Mouse (Mus musculus) limb, embryonic 14.5 days (tissue): Measurements from ENCODE around the gene Slc25a19. TPM values are rescaled to one million over a fixed set of nuclear protein-coding genes. Genes with fewer than 3 reads are reported as not detected.
A peak's percentile ranks its signal among the peaks of the same experiment; 100 is the strongest.

Experiments used
- ATAC-seq: fragments of 200-750 bp; cut with Nextera tagmentation; 2 replicates; pipeline ENCODE4 v1.8.0; 2017; ENCODE audit warnings: low read depth, moderate number of reproducible peaks, moderate TSS enrichment; ENCODE audit not compliant: low FRiP score
- DNase-seq: peaks from one replicate; pipeline ENCODE4 v3.0.0-alpha.2; 2015; ENCODE audit warnings: low spot score
- H3K27ac ChIP-seq: fragments of 300-500 bp; sonication (generic); replicated peaks from 2 replicates; pipeline ENCODE4 v1.5.1; 2014; ENCODE audit warnings: low read depth, mild to moderate bottlenecking, low read length, moderate library complexity, mixed read lengths
- H3K27me3 ChIP-seq: fragments of 300-500 bp; sonication (generic); 2 replicates; pipeline ENCODE4 v1.6.1; 2014; ENCODE audit warnings: low read length, mixed read lengths; ENCODE audit not compliant: control insufficient read depth, insufficient read depth
- H3K36me3 ChIP-seq: fragments of 300-500 bp; sonication (generic); 2 replicates; pipeline ENCODE4 v1.6.1; 2014; ENCODE audit warnings: mild to moderate bottlenecking, low read length, moderate library complexity, mixed read lengths; ENCODE audit not compliant: control insufficient read depth, insufficient read depth
- H3K4me1 ChIP-seq: fragments of 300-500 bp; sonication (generic); 2 replicates; pipeline ENCODE4 v1.6.1; 2014; ENCODE audit warnings: antibody characterized with exemption, low read length, mixed read lengths; ENCODE audit not compliant: control insufficient read depth, insufficient read depth
- H3K4me2 ChIP-seq: fragments of 300-500 bp; sonication (generic); replicated peaks from 2 replicates; pipeline ENCODE4 v1.6.1; 2014; ENCODE audit warnings: low read depth, mild to moderate bottlenecking, low read length, moderate library complexity; ENCODE audit not compliant: severe bottlenecking
- H3K4me3 ChIP-seq: fragments of 300-500 bp; sonication (generic); replicated peaks from 2 replicates; pipeline ENCODE4 v1.5.1; 2014; ENCODE audit warnings: low read length
- H3K9ac ChIP-seq: fragments of 300-500 bp; sonication (generic); 2 replicates; pipeline ENCODE4 v1.6.1; 2014; ENCODE audit warnings: mild to moderate bottlenecking, low read depth, low read length, moderate library complexity; ENCODE audit not compliant: severe bottlenecking
- H3K9me3 ChIP-seq: fragments of 300-500 bp; sonication (generic); 2 replicates; pipeline ENCODE4 v1.6.1; 2016; ENCODE audit warnings: low read length; ENCODE audit not compliant: control insufficient read depth
- POLR2A ChIP-seq: fragments of 200-500 bp; IDR thresholded peaks from 2 replicates; pipeline ENCODE4 v1.8.0; 2012; ENCODE audit warnings: inconsistent platforms, mild to moderate bottlenecking, moderate library complexity, borderline replicate concordance; ENCODE audit not compliant: insufficient read depth, insufficient read length; ENCODE audit errors: extremely low read depth
- WGBS: fragments of 180-500 bp; shearing (Covaris S2); extraction: QIAGEN DNeasy Blood & Tissue Kit; methylation state at CpG from one replicate; pipeline ENCODE4 v1.1.7; 2014; 5-methylcytosine and 5-hydroxymethylcytosine counted together
- polyA plus RNA-seq, 2 experiments: library from polyadenylated mRNA; depleted of rRNA in 1 of 2; stranded (reverse) in 1 of 2; unstranded in 1 of 2; fragments of >200 nt; fragmentation: Nextera tagmentation in 1 of 2; extraction: Ambion mirVana in 1 of 2; gene quantifications; 2 replicates each; pipeline versions ENCODE4 v1.2.1 to v1.2.3; 2012 to 2014

Gene Slc25a19
- polyA plus RNA-seq, 2 experiments, result 20.9 to 30.7 TPM

DNA sequence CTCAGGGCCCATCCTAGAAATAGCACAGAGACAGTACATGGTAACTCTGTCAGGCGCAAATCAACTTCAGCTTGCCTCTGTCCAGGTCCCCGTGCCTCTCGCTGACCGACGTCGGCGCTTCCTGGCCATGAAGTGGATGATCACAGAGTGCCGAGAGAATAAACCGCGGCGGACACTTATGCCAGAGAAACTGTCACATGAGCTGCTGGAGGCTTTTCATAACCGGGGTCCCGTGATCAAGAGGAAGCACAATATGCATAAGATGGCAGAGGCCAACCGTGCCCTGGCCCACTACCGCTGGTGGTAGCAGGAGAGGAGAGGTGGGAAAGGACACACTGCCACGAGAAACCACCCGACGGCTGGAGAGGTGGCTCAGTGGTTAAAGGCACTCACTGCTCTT, 21.4 kb downstream of the Slc25a19 start:
- H3K4me3 ChIP-seq, result no peak overlapping the region
- H3K4me1 ChIP-seq, result peaks cover 16% of the 10 kb centered on the region
- no peaks in the 10 kb centered on the region for H3K27me3 ChIP-seq
- peaks cover 48% of the 10 kb centered on the region for H3K36me3 ChIP-seq
- H3K4me2 ChIP-seq, result no peak overlapping the region
- DNase-seq, result no peak
- ATAC-seq, result no peak
- no peak overlapping the region for H3K27ac ChIP-seq
- H3K9ac ChIP-seq, result no peak overlapping the region
- H3K9me3 ChIP-seq, result no peaks in the 10 kb centered on the region
- 96% methylated on average over 18 of the region's 18 CpGs for WGBS
- no peak for TF ChIP-seq POLR2A

DNA sequence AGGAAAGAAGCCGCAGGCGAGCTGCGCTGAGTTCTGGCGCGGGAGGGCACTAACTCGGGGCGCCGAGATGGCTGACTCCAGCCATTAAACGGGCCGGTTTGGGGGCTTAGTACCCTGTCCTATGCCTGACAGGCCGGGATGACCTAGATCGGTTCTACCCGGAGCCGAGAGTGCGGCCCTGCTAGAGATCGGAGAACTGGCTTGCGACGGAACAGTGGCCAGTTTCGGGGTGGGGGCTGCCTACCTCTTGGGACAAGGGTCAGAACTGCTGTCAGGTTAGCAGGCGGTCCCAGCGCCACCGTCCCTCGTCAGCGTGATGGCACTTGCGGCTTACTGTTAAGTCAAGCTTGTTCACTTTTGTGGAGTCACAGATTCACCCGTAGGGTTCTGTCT, 23.8 kb downstream of the Slc25a19 start:
- H3K4me2 ChIP-seq, result peak overlapping the region; percentile 94
- H3K4me1 ChIP-seq, result peaks cover 14% of the 10 kb centered on the region
- WGBS, result 1% methylated on average over 22 of the region's 26 CpGs
- H3K9me3 ChIP-seq, result no peaks in the 10 kb centered on the region
- TF ChIP-seq POLR2A, result no peak
- peak overlapping the region; percentile 97 for H3K4me3 ChIP-seq
- ATAC-seq (peak; percentile 13; the same call in 1 of the 2 replicates), DNase-seq (peak; percentile 16)
- H3K27me3 ChIP-seq, result no peaks in the 10 kb centered on the region
- peak overlapping the region; percentile 94 for H3K27ac ChIP-seq
- peak overlapping the region; percentile 90 for H3K9ac ChIP-seq
- H3K36me3 ChIP-seq, result peaks cover 49% of the 10 kb centered on the region

- peak; percentile 80 for DNase-seq
- peak; percentile 96 for TF ChIP-seq POLR2A
- ATAC-seq, result peak; percentile 98
- Histone ChIP-seq H3K27ac (peak within 1 kb of the TSS; percentile 94), H3K4me1 (peaks cover 14% of the 10 kb centered on the region), H3K27me3 (no peaks in the 10 kb centered on the region), H3K4me2 (peak within 1 kb of the TSS; percentile 94), H3K9ac (peak within 1 kb of the TSS; percentile 90), H3K36me3 (peaks cover 48% of the 10 kb centered on the region), H3K9me3 (no peaks in the 10 kb centered on the region), H3K4me3 (peak within 1 kb of the TSS; percentile 97)
- WGBS, result 2% methylated on average over 52 of the region's 93 CpGs
Observed at GRCm38 (mm10) chr11:115603476-115604303, 24.4 kb downstream of the Slc25a19 start, which contains the start of the genes Mrps7 and Gga3. Mrps7 (plus strand) TSS chr11:115603925. Gga3 (minus strand) TSS chr11:115604051.

DNA sequence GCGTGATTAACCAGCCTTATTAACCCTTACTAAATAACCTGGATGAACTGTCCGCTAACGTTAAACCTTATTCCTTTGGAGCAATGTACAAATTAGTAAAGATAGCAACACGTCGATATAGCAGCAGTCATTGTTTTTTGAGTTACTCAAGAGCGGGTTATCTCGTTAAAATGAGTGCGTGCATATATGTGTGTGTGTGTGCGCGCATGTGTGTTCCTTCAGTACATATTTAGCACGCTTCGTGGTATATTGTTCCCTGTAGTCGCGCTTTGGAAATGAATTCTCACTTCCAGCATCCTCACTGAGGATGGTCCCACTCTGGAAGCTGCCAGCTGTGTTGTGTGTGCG, 25.0 kb downstream of the Slc25a19 start:
- peaks cover 43% of the 10 kb centered on the region for H3K36me3 ChIP-seq
- WGBS, result 6% methylated on average over 15 of the region's 15 CpGs
- no peak for ATAC-seq

DNA sequence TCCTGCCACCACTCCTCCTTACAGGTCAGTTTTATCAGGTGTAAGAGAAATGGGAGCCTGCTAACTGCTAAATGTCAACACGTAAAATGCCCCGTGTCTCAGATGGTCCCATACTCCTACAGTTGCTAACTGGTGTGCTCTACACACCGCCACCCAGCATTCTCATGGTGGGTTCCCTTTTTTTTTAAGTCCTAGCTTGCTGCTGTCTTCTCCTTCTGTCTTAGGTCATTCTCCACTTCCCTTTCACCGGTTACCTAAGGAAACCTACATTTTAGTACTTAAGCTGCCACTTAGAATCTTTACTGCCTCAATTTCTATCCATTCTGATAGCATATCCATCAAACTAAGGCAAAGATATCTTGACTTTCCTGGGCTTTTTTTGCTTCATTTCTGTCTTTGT, 26.9 kb downstream of the Slc25a19 start:
- Histone ChIP-seq H3K27ac (no peak overlapping the region), H3K27me3 (no peaks in the 10 kb centered on the region), H3K9me3 (no peaks in the 10 kb centered on the region), H3K36me3 (peaks cover 34% of the 10 kb centered on the region), H3K4me1 (peaks cover 14% of the 10 kb centered on the region), H3K4me2 (no peak overlapping the region), H3K9ac (no peak overlapping the region), H3K4me3 (no peak overlapping the region)
- ATAC-seq (no peak), DNase-seq (no peak)
- TF ChIP-seq POLR2A, result no peak
- WGBS, result 94% methylated on average over 4 of the region's 4 CpGs

More for the DNA sequence above, 25.0 kb downstream of the Slc25a19 start:
- DNase-seq, result no peak
- Histone ChIP-seq H3K9ac (peak overlapping the region; percentile 90), H3K4me3 (peak overlapping the region; percentile 97), H3K27ac (peak overlapping the region; percentile 94), H3K9me3 (no peaks in the 10 kb centered on the region), H3K27me3 (no peaks in the 10 kb centered on the region), H3K4me1 (peaks cover 14% of the 10 kb centered on the region), H3K4me2 (peak overlapping the region; percentile 94)
- no peak for TF ChIP-seq POLR2A
